Mouse (Mus musculus): ENCODE data around the gene Gm9903.
A peak's percentile ranks its signal among the peaks of the same experiment; 100 is the strongest.

Gene Gm9903

GRCm38 (mm10) chr5:33651017-33651416 is 21.3 kb downstream of the Gm9903 start:
- no peak for DNase-seq

GRCm38 (mm10) chr5:33651541-33651920 is 21.8 kb downstream of the Gm9903 start:
- no peak for DNase-seq

GRCm38 (mm10) chr5:33651921-33652782 is 22.4 kb downstream of the Gm9903 start, which contains the start of gene Slbp:
Slbp (minus strand) TSS chr5:33652574.
- DNase-seq, result peak; percentile 98

DNA sequence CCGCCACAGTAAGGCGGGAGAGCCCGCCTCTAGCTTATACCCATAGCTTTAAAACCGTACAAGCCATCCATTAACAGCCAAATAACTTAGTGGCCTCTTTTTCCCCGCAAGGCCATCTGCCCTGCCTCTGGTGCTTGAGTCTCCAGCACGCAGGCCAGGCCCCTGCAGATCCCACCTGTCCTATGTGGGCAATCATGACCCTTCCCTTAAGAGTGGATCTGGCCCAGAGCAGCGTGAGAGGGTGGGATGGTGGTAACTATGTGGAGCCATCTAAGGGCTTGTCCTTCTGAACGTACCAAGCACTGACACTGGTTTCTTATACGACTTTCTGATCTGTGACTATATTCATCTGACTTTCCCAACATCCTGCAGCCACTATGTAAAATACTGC is 23.1 kb downstream of the Gm9903 start:
- DNase-seq, result no peak

DNA sequence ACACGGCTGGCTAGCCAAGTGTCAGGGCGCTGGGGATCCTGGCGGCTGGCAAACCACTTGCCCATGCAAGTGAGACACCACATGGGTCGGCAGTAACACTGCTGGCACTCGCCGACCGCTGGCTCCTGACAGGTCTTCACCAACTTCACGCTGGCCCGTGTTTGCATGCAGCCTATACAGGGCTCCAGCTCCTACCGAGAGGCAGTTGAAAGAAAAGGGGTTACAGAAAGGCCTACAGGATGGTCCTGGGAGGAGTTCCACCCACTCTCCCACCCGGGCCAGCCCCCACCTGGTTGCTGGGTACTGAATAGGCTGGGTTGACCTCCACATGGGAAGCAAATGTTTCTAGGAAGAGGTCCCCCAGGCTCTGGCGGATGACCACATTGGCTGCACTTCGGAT is 24.7 kb downstream of the Gm9903 start:
- no peak for DNase-seq

GRCm38 (mm10) chr5:33655251-33655840 is 25.6 kb downstream of the Gm9903 start:
- DNase-seq, result no peak

GRCm38 (mm10) chr5:33656739-33657138 is 27.0 kb downstream of the Gm9903 start:
- DNase-seq, result no peak

DNA sequence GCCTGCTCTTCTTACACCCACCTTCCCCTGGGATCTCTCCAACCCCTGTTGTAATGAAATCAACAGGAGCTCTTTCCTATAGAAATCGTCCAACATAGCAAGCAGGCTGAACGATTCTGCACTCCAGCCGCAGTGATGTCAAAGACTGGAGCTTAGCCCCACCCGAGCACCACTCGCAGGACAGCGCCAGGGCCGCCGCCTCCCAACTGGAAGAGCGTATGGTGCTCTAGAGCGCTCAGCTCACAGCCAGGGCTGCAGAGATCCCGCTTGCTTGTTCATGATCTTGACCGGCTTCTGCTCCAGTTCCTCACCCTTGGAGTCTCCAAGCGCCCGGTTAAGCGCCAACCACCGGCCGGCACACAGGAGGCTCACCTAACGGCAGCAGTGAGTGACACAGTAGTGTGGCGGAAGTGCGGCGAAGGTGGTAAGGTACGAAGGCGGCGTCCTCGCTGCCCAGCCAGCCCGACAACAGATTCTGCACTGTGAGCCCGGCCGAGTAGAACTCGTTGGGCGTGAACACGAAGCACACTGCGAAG is 27.6 kb downstream of the Gm9903 start:
- DNase-seq, result no peak

GRCm38 (mm10) chr5:33657787-33658663 is 28.3 kb downstream of the Gm9903 start, which contains the start of the genes Tacc3 and Tmem129:
Tacc3 (plus strand) TSS chr5:33658128.
Tmem129 (minus strand) TSS chr5:33658416.
- DNase-seq, result peak; percentile 99

DNA sequence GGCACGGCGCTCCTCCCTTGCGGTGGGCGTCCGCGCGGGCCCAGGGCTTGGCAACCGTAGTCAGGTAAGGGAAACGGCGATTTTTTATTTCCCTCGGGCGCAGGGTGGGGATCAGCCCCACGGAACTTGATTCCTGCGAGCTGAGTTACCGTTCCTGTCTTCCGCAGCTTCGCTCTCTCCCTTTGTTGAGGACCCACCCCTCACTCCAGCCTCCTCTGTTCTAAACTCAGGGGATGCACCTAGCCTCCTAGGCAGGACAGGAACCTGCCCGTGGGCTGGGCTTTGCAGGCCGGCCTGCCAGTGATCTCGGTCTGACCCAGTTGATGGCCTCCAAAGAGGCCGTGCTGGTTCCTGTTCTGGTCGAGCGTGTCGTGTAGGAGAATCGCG is 28.9 kb downstream of the Gm9903 start:
- no peak for DNase-seq

DNA sequence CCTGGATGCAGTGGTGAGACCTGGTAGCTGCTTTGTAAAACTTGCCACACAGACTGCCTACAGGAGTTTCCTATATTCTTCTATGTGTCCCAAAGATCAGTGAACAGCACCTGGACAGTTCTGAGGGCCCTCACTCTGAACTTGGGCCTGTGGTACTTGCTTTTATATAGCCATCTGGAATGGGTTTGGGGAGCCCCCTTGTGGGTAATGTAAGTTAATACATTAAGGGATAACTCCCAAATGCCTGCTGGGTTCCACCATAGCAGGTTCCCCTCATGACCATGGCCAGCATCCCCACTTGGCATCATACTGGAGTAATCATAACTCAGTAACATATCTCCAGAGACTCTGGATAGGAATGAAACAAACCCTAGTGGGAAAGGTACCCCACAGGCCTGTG is 38.5 kb downstream of the Gm9903 start:
- DNase-seq, result no peak

- DNase-seq, result no peak
Measured at GRCm38 (mm10) chr5:33671659-33672058, 41.9 kb downstream of the Gm9903 start.

DNA sequence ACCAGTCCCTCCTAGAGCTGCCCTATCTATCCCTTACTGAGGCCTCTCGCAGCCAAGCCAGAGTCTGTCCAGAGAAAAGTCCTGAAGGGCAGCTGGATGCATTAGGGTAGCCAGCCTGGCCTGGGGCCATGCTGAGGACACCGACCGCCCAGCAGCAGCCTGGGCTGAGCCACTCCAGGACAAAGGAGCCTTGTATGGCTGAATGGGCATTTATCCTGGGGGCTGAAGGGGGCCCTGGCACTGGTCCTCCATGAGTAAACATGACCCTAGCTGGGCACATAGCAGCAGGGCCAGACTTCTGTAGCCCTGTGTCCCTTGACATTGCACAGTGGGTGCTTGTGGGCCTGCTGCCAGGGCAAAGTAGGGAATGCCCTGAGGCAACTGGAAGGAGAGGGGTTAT is 44.7 kb downstream of the Gm9903 start:
- no peak for DNase-seq

DNA sequence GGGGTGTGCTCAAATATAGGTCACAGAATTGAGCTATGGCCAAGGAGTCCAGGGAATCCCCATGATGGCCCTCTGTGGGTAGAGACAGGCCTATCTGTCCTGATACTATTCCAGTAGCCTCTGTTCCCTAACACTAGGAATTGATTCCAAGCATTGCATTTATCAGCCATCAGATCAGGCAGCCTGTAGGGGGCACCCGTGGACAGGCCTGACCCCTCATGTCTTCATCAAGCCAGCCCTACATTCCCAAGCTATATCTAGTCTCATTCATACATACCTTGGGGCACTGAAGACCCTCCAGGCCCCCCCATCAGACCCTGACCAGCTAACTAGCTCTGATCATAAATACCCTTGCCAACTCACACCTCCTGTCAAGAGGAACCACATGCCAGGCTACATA is 46.2 kb downstream of the Gm9903 start:
- DNase-seq, result no peak

- DNase-seq, result no peak
Measured at GRCm38 (mm10) chr5:33678244-33678643, 48.5 kb downstream of the Gm9903 start.

GRCm38 (mm10) chr5:33681044-33681443 is 51.3 kb downstream of the Gm9903 start:
- DNase-seq, result no peak
